Mouse (Mus musculus) retina, postnatal 7 days (tissue): Measurements from ENCODE around the gene Epo.

Experiments
- DNase-seq: peaks from one replicate; pipeline ENCODE4 v3.0.0-alpha.2; 2012; ENCODE audit warnings: low read depth, low spot score

Gene Epo

DNA sequence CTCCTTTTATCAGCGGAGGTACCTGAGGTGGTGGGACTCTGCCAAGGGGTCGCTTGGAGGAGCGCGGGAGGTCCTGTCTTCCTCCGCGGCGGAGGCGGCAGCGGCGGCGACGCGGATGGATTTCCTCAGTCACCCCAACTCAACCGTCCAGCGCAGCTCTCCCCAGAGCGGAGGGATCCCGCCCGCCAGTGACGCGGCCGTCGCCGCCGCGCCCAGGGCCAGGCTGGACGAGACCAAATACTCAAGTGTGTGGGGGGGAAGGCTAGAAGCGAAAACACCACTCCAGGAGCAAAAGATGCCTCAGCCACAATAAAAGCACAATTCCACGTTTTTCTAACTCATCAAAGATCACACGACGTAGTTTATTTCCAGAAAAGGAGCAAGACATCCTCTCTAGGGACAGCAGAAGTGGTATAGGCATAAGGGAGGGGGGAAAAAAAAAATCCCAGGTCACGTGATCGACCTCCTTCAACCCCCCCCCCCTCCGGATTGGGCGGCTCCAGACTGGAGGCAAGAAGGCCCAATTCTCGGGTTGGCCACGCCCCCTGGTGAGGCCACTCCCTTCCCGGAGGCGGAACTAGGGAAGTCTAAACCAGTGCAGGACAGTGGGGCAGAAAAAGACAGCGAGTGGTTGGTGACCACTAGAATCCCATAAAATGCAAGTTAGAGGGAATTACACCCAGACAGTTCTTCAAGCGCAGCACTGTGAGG, at the start of gene Epo, which contains the start of gene Gnb2:
Gene Epo, minus strand, starts transcription at position 126 of the 711 bp plus-strand sequence.
Gene Gnb2, minus strand, starts transcription at position 394 of the 711 bp plus-strand sequence.
- peak; percentile 98 for DNase-seq

GRCm38 (mm10) chr5:137582702-137583101, 49.7 kb upstream of the Epo start:
- no peak for DNase-seq

GRCm38 (mm10) chr5:137580246-137580645, 47.2 kb upstream of the Epo start:
- DNase-seq = no peak

- no peak for DNase-seq
Measured at GRCm38 (mm10) chr5:137574470-137574901, 41.4 kb upstream of the Epo start.

DNA sequence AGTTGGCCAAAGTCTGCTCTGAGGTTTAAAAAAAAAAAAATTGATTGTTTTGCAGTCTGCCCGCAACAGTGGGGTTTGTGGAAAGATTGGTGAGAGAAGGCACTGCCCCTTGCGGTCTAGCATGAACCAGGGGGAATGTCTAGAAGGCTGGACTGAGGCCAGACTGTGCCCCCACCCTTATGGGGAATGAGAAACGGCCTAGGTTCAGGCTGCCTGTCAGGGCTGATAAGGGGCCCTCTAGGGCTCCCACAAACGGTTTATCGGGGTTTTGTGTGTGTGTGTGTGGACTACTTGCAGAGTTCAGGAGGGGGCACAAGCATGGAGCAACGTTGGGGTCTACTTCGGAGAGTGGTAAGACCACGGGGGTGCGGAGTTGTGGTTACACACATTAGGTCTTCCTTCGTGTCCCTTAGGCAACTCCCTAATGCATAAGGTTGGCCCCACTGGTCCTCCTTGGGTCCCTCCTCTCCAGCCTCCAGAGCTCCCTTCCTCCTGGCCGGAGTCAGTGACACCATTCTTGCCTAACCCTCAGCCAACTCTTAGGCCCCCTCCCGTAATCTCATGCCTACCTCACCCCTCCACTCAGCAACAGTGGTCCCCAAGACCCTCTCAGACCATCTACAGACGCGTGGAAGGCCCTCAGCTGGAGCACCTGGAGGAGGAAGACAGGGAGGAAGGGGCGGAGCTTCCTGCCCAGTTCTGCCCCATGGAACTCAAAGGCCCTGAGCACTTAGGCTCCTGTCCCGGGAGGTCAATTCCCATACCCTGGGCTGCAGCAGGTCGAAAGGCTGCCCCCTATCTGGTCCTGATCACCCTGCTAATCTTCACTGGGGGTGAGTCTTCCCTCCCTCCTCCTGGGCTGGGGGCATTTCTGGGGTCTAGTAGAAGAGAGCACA, 37.9 kb upstream of the Epo start:
- no peak for DNase-seq

GRCm38 (mm10) chr5:137570181-137570580, 37.1 kb upstream of the Epo start:
- no peak for DNase-seq

GRCm38 (mm10) chr5:137569665-137570064, 36.6 kb upstream of the Epo start, which contains the start of gene Tfr2:
Gene Tfr2 (plus strand): TSS chr5:137569840.
- no peak for DNase-seq

DNA sequence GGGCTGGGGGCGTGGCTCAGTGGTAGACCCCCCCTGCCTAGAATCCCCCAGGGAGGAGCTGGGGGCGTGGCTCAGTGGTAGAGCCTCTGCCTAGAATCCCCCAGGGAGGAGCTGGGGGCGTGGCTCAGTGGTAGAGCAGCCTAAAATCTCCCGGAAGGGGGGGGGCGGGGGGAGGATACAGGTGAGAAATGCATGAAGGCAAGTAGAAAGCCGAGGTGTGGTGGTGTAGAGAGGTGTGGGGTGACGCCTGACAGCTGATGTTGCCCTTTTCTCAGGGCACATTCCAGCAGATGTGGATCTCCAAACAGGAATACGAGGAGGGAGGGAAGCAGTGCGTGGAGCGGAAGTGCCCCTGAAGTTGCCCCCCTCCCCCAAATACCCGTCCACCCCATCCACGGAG, 36.0 kb upstream of the Epo start:
- no peak for DNase-seq

DNA sequence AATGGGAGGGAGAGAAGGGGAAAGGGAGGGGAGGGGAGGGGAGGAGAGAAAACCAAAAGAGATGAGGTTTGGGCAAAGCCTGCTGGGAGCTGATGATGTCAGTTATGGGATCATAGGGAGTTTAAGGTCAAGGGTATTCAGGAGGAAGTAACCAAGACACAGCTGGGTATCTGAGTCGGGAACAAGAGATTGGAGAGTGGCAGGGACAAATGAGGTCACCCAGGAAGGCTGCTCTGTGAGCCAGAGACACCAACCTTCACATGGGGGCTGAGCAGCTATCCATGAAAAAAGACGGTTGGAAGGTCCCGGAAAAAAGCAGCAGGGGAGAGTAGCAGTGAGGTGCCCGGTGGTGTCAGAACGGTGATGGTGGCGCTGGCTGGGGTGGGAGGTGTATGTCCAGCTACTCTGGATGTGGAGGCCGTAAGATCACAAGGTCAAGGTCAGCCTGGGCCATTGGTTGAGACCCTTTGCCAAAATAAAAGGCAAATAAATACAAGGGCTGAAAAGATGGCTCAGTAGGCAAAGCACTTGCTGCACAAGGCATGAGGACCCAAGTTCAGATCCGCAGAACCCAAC, 35.3 kb upstream of the Epo start:
- DNase-seq = no peak

DNA sequence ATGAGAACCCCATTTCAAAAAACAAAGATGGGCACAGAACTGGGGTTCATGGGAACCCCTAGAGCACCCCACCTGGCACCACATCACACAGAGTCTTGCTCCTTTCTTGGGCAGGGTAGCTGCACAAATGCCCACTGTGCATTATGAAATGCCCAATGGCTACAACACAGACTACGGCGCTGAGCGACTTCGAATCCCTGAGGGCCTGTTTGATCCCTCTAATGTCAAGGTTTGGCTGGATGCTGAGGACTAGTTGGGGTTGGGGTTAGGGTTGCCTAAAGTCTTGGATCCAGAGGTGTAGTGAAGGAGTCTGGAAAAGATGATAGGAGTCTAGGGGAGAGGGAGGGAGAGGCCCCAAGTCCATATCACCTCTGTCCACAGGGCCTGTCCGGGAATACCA, 33.4 kb upstream of the Epo start:
- no peak for DNase-seq

DNA sequence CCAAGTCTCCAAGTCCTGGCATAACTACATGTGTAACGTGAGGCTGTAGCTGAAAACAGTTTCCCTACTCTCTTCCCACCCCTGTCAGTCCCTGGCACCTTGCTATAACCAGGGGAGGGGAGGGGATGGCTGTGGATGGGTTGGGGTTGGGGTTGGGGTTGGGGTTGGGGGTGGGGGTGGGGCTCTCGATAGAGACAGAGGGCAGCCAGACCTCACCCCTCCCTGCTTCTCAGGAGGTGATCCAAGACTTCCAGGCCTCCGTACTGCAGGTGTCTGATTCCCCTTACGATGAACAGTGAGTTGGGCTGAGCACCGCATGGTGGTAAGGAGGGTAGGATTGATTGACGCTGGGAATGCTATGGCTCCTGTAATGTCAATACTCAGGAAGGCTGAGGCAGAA, 32.7 kb upstream of the Epo start:
- no peak for DNase-seq

DNA sequence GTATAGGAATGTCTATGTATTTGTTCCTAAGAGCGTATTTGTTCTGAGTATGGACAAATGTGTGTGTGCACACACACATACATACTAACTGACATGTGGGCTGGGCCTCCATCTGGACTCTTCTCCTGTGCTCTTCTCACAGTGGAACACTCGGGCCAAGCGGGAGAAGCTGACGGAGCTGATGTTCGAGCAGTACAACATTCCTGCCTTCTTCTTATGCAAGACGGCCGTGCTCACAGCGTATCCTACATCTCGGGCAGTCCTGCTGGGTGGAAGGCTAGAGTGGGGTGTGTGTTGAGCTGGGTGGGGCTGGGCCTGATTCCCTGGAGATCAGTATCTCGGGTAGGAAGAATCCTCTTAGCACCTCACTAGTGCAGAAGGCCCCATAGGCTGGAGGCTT, 29.9 kb upstream of the Epo start:
- no peak for DNase-seq

- DNase-seq = no peak
Measured at GRCm38 (mm10) chr5:137561556-137561955, 28.5 kb upstream of the Epo start.

GRCm38 (mm10) chr5:137553898-137554297, 20.9 kb upstream of the Epo start:
- DNase-seq = no peak

DNA sequence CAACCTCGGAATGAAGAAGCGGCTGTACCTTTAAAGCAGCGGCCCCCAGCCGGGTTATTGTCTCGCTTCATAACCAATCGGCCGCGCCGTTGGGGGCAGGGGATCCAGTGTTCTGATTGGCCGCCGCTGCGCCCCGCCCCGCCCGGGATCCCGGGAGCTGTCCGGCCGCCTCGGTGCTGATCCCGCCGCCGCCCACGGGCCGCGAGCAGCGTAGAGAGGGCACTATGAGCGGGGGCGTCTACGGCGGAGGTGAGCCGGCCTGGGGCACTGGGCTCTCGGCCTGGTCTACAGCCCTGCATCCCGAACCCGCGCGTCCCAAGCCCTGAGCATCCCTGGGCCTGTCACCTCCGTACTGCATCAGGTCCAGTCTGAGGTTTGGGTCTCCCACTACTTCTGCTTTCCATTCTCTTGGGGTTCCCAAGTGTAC, 20.4 kb upstream of the Epo start, which contains the start of gene Actl6b:
Gene Actl6b, plus strand, starts transcription at position 107 of the 427 bp plus-strand sequence.
- DNase-seq = peak; percentile 76

- no peak for DNase-seq
Measured at GRCm38 (mm10) chr5:137553000-137553399, 20.0 kb upstream of the Epo start.

DNA sequence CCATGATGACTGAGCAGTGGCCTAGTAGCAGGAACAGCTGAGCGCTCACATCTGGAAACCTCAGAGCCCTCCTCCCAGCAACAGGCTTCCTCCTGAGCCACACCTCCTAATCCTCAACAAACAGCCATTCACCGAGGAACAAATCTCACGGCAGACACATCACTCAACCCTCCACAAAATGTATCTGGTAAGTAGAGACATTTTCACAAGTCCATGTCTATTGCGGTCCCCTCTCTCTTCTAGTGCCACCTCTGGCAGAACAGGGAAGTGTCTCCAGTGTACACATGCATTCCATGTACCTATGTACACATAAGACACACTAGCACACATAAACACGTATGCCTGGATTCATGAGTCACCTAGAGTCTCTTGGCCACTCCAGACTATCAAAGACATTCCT, 18.1 kb upstream of the Epo start:
- DNase-seq = no peak

- DNase-seq = no peak
Measured at GRCm38 (mm10) chr5:137549840-137550239, 16.8 kb upstream of the Epo start.

- no peak for DNase-seq
Measured at GRCm38 (mm10) chr5:137545596-137545995, 12.6 kb upstream of the Epo start.

- no peak for DNase-seq
Measured at GRCm38 (mm10) chr5:137544926-137545325, 11.9 kb upstream of the Epo start.

DNA sequence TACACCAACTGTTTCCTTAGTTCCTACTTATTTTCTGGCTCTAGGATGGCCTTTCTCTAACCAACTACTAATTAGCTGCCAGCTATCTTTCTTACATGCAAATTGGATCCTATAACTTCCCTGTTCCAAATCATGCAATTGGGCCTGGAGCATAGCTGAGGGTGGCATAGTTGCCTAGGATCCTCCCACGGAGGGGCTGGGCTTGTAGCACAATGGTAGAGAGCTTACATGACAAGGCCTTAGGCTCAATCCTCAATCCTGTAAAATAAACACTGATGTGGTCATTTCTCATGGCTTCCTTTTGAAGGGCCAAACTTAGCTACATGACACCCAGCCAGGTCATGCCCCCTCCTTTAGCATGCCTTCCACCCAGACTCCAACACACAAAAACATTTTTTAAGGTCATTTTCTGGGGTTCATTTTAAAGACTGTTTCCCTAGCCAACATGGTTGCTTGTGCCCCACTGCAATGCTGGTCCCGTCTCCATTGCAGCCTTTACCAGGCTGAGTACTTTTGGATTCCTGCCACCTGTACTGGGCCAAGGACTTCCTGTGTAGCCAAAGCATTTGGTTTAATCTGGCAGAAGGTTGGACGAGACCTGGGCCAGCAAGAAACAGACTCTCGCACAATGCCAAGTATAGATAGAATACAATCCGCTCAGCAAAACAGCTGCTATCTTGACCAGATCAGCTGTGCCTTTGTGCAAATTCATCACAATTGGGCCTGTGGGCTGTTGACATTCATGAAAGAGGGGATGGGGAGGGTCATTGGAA, 8.9 kb upstream of the Epo start:
- DNase-seq = no peak
